Mouse (Mus musculus) right cerebral cortex, adult 18-20 months (tissue): Measurements from ENCODE around the gene Rnf135.
A peak's percentile ranks its signal among the peaks of the same experiment; 100 is the strongest.
"Not testable (repeated sequence)": the region's sequence is repeated elsewhere in the genome, so short reads cannot be mapped to it uniquely, and the experiment has no call there.

Experiments used
- DNase-seq: peaks from one replicate; pipeline ENCODE4 v3.0.0; 2022; ENCODE audit warnings: mixed read lengths

The Rnf135 gene

GRCm38 (mm10) chr11:80183705-80184255 is at the start of gene Rnf135:
TSS of gene Rnf135 (plus strand) at chr11:80183851.
- peak; percentile 81 for DNase-seq

- DNase-seq: no peak
Measured at GRCm38 (mm10) chr11:80134744-80135143, 48.9 kb upstream of the Rnf135 start.

- DNase-seq: no peak
Measured at GRCm38 (mm10) chr11:80135954-80136683, 47.5 kb upstream of the Rnf135 start.

GRCm38 (mm10) chr11:80136786-80137185 is 46.9 kb upstream of the Rnf135 start:
- DNase-seq: no peak

GRCm38 (mm10) chr11:80137773-80138172 is 45.9 kb upstream of the Rnf135 start:
- no peak for DNase-seq

- DNase-seq: peak; percentile 87
Measured at GRCm38 (mm10) chr11:80141825-80142521, 41.7 kb upstream of the Rnf135 start, which contains the start of gene Tefm. TSS of gene Tefm (minus strand) at chr11:80142175.

- DNase-seq: no peak
Measured at GRCm38 (mm10) chr11:80142872-80143271, 40.8 kb upstream of the Rnf135 start.

GRCm38 (mm10) chr11:80145787-80146275 is 37.8 kb upstream of the Rnf135 start:
- DNase-seq: no peak

- no peak for DNase-seq
Measured at GRCm38 (mm10) chr11:80147748-80148147, 35.9 kb upstream of the Rnf135 start.

- no peak for DNase-seq
Measured at GRCm38 (mm10) chr11:80148313-80148712, 35.3 kb upstream of the Rnf135 start.

GRCm38 (mm10) chr11:80148974-80149373 is 34.7 kb upstream of the Rnf135 start:
- not testable (repeated sequence) for DNase-seq

GRCm38 (mm10) chr11:80149412-80150023 is 34.1 kb upstream of the Rnf135 start:
- DNase-seq: no peak

GRCm38 (mm10) chr11:80150566-80150965 is 33.1 kb upstream of the Rnf135 start:
- DNase-seq: no peak

GRCm38 (mm10) chr11:80151541-80151940 is 32.1 kb upstream of the Rnf135 start:
- DNase-seq: no peak

GRCm38 (mm10) chr11:80152376-80152775 is 31.3 kb upstream of the Rnf135 start:
- DNase-seq: no peak

- DNase-seq: peak; percentile 68
Measured at GRCm38 (mm10) chr11:80153857-80154495, 29.7 kb upstream of the Rnf135 start, which contains the start of gene Adap2. TSS of gene Adap2 (plus strand) at chr11:80154105.

GRCm38 (mm10) chr11:80154501-80154900 is 29.1 kb upstream of the Rnf135 start:
- no peak for DNase-seq

GRCm38 (mm10) chr11:80155541-80155940 is 28.1 kb upstream of the Rnf135 start:
- DNase-seq: no peak

- DNase-seq: no peak
Measured at GRCm38 (mm10) chr11:80155961-80156360, 27.7 kb upstream of the Rnf135 start.

- no peak for DNase-seq
Measured at GRCm38 (mm10) chr11:80156841-80157240, 26.8 kb upstream of the Rnf135 start.

GRCm38 (mm10) chr11:80159018-80159417 is 24.6 kb upstream of the Rnf135 start:
- no peak for DNase-seq

- DNase-seq: no peak
Measured at GRCm38 (mm10) chr11:80161041-80161440, 22.6 kb upstream of the Rnf135 start.
